ENCODE assay signal across 14 mouse cellular contexts in the genomic region with DNA sequence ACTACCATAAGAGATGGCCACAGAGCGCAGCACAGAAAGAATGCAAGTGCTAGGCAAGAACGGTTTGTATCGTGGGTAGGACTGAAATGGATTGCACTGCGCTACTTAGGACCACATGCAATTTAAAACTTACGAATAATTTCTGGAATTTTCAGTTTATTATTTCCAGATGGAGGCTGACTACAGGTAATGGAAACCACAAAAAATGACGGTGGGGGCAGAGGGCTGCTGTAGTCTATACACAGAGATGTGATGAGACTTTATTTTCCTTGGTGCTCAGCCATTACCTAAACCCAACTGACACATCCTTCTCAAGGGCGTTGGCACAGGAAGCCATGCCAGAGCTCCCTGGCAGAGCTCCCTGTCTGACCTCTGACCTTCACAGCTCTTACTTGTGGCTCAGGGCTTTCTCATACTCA.
DNase-seq lines count a peak whose midpoint lies in the region; ATAC-seq lines count a peak whose summit lies in the region.
"Had no signal": no experiment of that assay in that cellular context is flagged by ENCODE, and none has a peak within 500 bp of the region (broad histone marks: within the 10 kb centered on the region; RNA-seq: fewer than 3 reads in every experiment).

No protein-coding gene starts in this region.

- H3K4me2 ChIP-seq in limb, embryonic 12.5 days, result no peak overlapping the region
- H3K4me2 ChIP-seq: hindbrain, embryonic 12.5 days had no signal

- no peaks in the 10 kb centered on the region for H3K27me3 ChIP-seq in limb, embryonic 12.5 days
- H3K27me3 ChIP-seq: hindbrain, embryonic 12.5 days had no signal

- H3K4me1 ChIP-seq in limb, embryonic 12.5 days (replicated peaks), result peaks cover 11% of the 10 kb centered on the region; the same call in 1 of the 2 replicates
- H3K4me1 ChIP-seq: hindbrain, embryonic 12.5 days had no signal

- peaks cover 65% of the 10 kb centered on the region for H3K36me3 ChIP-seq in limb, embryonic 12.5 days

- 43% methylated on average over 7 of the region's 7 CpGs for WGBS in limb, embryonic 12.5 days

- H3K9me3 ChIP-seq in limb, embryonic 12.5 days, result no peaks in the 10 kb centered on the region
- H3K9me3 ChIP-seq: hindbrain, embryonic 12.5 days had no signal

- no peak overlapping the region for H3K9ac ChIP-seq in limb, embryonic 12.5 days (replicated peaks)
- H3K9ac ChIP-seq: hindbrain, embryonic 12.5 days had no signal

- peak; percentile 26 for DNase-seq in embryo, embryonic 10.5 days (ENCODE audit: low spot score)
- no peak for DNase-seq in embryo, embryonic 9.5 days (ENCODE audit: extremely low spot score)
- peak; percentile 45 to 50 for DNase-seq in kidney, postnatal 36 days
- no peak for DNase-seq in kidney, postnatal 14 days
- DNase-seq in adrenal gland, adult 8-10 months, result peak; percentile 84
- no peak for DNase-seq in left cerebral cortex, adult 11 months (ENCODE audit: low spot score)
- no peak for DNase-seq in neural tube, embryonic 10.5 days (ENCODE audit: extremely low spot score, low spot score)
- DNase-seq: cerebellum, postnatal 25 days; lung, postnatal 14 days; spleen, adult 18-20 months; thymus, adult 18-20 months had no signal

- peak overlapping the region; percentile 56; the same call in 1 of the 2 replicates for H3K27ac ChIP-seq in limb, embryonic 12.5 days
- H3K27ac ChIP-seq: hindbrain, embryonic 12.5 days had no signal

- no peak overlapping the region for H3K4me3 ChIP-seq in limb, embryonic 12.5 days (replicated peaks)
- H3K4me3 ChIP-seq: hindbrain, embryonic 12.5 days had no signal

- peak; percentile 78 for ATAC-seq in limb, embryonic 12.5 days (ENCODE audit: insufficient number of reproducible peaks, insufficient read depth, low FRiP score, low TSS enrichment, low read depth)
- ATAC-seq: forebrain, embryonic 14.5 days had no signal

Comparison
In these comparisons a context has a peak if more than half of its experiments do, and no peak if none do; other contexts are left out.
1. DNase-seq: peak in embryo, embryonic 10.5 days (single experiment), kidney, postnatal 36 days (2 of 2) and adrenal gland, adult 8-10 months (single experiment); none in embryo, embryonic 9.5 days (single experiment), kidney, postnatal 14 days (single experiment), left cerebral cortex, adult 11 months (single experiment) and neural tube, embryonic 10.5 days (single experiment).